Mouse (Mus musculus) bone marrow, adult 2 months (tissue): ENCODE data around the gene Vps53.

Experiments used
- CTCF ChIP-seq: fragments of 200-500 bp; IDR thresholded peaks from 2 replicates; pipeline ENCODE4 v1.5.1; 2011; ENCODE audit warnings: low read length, control low read depth; ENCODE audit not compliant: control insufficient read depth, insufficient read depth
- POLR2A ChIP-seq: fragments of 200-500 bp; IDR thresholded peaks from 2 replicates; pipeline ENCODE4 v1.6.1; 2011; ENCODE audit warnings: low read depth, mild to moderate bottlenecking, control low read depth, low read length, borderline replicate concordance; ENCODE audit not compliant: control insufficient read depth

DNA sequence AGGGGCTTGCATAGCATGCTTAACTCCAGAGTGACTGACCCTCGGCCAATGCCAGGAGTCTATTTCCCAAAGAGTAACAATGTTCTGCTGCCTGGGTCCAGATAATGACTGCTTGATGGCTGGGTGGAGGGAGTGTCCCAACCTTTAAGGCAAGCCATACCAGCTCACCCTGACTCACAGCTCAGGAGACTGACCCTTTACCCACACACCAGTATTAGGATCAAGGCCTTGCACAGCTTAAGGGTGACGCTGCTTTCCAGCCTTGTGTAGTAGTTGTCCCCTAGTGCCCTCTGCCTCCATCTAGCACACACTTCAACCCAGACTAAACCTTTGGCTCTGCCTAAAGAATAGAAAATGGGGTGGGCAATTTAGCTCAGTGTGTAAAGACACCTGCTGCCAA lies 171.3 kb downstream of the Vps53 start:
- TF ChIP-seq CTCF (no peak), POLR2A (no peak)
